Mouse (Mus musculus) frontal cortex, adult (tissue): ENCODE data around the gene Tmed5.
"Not testable (repeated sequence)": the region's sequence is repeated elsewhere in the genome, so short reads cannot be mapped to it uniquely, and the experiment has no call there.

Source experiments
- ATAC-seq: cut with Nextera tagmentation; 2 replicates; pipeline ENCODE4 v1.9.2; 2017; ENCODE audit warnings: mild to moderate bottlenecking, moderate library complexity, mixed read lengths; ENCODE audit not compliant: low TSS enrichment

The Tmed5 gene

DNA sequence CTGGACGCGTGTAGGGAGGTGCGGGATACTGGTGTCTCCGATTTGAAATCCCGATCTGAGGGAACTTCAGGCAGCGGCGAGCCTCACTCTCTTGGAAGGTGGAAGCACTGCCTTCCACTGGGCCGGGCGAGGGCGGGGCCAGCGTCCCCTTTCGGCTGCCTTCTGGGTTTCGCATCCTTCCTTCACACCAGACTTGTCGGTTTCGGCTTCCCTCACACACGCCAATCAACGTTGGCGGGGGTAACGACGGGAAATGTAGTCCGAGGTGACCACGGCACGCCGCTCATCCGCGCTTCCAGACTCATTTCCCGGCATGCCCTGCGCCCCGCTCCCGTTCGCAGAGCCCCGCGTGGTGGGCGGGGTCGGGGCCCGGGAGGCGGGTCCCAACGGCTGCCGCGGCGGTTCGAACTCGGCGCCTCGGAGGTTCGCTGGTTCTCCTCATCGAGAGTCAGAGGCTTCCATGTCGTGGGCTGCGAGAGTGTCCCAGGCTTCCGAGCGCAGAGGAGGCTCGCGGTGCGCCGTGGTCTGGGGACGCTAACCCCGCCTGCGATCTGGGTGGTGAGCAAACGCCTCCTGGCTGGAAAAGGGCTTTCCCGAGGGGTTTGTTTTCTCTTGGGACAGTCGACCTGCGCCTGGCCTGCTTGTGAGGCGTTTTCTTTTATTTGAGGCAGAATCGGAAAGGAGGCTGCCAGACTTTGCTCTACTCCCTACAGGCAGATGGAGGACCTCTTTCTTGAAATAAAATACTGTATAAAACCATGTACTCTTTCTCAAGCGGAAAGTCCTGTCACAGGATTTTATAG is at the start of gene Tmed5, which contains the start of gene Ccdc18:
Tmed5 (minus strand) TSS at position 180 of the 803 bp plus-strand sequence.
Ccdc18 (plus strand) TSS at position 435 of the 803 bp plus-strand sequence.
- ATAC-seq, result peak; percentile 100

DNA sequence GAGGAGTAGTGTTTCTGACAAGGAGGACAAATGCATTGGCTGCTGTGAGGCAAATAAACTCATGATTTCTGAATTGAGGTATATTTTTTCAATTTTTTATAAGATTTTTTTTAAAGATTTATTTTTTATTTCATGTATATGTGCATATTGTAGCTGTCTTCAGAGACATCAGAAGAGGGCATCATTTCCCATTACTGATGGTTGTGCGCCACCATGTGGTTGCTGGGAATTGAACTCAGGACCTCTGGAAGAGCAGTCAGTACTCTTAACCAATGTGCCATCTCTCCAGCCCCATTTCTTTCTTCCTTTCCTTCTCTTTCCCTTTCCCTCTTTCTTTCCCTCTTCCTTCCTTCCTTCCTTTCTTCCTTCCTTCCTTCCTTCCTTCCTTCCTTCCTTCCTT is 31.3 kb upstream of the Tmed5 start:
- no peak for ATAC-seq

DNA sequence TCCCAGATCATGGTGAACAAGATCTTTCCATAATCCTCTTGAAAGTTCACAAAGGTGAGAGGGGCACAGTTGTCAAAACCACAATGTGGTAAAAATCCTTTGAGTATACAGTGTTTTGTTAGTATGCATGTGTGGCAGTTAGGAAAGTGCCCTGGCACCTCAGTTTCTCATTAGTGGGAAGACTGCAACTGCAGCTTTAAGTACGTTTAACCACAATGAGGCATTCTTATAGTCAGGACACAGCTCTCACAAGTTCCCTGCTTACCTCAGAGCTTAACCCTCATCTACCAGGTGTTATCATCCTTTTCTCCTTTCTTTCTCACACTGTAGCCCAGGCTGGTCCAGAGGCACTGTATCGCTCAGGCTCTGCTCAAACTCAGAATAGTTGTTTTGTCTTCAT is 28.4 kb upstream of the Tmed5 start:
- no peak for ATAC-seq

DNA sequence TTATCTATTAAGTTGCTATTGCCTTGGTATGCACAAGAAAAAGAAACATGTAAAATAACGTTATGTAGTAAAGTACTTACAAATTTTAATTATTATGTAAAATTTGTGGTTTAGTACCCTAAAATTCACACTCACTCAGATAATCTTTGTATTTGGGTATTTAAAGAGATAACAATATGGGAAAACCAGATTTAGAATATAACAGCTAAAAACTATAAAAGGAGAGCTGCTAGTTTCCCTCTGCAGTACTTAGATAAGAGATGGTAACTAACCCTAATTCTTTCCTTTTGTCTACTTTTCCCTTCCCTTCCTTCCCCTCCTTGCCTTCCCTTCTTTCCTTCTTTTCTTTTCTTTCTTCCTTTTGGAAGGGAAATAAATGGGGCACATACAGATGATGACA is 20.2 kb upstream of the Tmed5 start:
- ATAC-seq, result no peak

DNA sequence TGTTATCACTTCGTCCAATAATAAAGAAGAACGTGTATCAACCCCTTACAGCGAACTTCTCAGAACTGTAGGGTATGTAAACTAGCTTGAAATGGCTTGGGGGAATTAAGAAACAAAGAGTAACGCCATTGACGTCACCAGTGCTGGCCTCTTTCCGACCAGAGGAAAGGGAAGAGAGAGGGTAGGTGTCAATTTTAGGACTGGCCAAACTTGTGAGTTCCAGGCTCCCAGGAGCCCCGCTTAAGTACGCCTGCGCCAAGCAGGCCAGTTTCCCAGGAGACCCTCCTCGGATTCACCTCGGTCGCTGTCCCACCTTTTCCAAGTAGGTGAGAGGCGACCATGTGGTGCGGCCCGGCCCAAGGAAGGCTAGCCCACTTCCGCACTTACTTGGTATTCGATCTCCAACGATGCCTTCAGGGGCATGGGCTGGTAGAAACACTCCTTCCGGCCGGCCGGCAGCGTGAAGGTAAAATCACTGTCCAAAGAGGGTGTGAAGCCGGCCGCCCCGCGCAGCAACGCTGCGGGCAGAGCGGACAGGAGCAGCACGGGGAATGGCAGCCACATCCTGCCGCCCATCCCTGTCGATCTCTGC is 475 bp downstream of the Tmed5 start:
- peak; percentile 28 for ATAC-seq

DNA sequence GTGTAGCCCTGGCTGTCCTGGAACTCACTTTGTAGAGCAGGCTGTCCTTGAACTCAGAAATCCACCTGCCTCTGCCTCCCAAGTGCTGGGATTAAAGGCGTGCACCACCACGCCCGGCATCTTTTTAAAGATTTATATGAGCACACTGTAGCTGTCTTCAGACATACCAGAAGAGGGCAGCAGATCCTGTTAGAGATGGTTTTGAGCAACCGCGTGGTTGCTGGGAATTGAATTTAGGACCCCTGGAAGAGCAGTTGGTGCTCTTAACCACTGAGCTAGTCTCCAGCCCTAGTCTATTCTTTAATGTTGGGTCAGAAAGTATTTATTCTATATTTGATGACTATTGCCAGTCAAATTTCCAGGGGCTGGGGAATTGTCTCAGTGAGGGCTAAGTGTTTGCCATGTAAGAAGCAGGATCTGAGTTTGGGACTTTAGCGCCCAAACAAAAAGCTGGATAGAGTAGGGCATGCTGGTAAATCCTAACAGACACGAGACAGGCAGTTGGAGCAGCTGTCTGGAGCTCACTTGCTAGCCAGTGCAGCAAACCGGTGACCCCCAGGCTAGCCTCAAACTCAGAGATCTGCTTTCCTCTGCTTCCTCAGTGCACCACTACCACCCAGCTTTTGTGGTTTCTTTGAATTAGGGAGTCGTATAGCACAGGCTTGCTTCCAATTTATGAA is 12.1 kb downstream of the Tmed5 start:
- no peak for ATAC-seq

DNA sequence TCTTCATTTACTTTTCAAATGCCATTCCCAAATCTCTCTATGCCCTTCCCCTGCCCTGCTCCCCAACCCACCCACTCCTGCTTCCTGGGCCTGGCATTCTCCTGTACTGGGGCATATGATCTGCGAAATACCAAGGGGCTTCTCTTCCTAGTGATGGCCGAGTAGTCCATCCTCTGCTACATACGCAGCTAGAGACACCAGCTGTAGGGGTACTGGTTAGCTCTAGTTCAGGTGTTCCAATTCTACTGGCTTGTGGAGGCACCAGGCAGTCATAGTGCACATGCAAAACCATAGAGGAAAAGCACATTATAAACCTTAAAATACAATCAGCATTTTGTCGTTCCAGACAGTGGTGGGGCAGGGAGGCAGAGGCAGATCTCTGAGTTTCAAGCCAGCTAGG is 14.7 kb downstream of the Tmed5 start:
- ATAC-seq, result no peak

DNA sequence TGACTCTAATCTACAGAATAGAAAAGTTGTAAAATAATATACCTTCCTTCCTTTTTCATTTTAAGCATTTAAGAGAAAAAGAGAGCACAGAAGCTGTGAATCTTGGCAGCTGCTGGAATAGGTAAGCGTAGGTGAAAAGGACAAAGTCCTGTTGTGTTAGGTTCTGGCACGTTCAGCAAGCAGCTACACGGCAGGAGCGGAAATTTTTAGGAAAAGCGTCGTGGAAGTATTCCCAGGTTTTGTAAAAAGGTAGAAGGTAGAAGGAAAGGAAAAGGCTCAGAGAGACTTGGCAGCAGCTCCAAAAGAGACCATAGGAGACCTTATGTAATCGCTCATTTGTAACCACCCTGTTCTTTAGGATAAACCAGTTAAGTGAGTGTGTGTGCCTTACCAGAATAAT is 23.1 kb downstream of the Tmed5 start:
- ATAC-seq, result 0 out of 2 replicates have a peak, but pooled peaks have one; percentile 34

DNA sequence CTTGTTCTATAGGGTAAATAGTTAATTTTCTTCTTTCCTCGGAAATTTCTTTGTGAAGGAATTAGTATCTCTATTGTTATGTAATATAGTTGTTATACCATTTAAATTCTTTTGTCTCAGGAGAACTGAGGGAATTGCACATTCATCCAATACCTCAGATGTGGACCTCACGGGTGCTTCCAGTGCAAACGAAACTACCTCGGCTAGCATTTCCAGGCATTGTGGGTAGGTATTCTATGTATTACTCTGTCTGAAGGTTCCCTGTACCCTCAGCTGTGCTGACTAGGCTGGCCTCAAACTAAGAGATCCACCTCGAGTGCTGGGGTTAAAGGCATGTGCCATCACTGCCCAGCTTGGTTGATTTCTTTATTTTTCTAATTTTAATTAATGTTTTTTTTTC is 28.1 kb downstream of the Tmed5 start:
- ATAC-seq, result no peak

DNA sequence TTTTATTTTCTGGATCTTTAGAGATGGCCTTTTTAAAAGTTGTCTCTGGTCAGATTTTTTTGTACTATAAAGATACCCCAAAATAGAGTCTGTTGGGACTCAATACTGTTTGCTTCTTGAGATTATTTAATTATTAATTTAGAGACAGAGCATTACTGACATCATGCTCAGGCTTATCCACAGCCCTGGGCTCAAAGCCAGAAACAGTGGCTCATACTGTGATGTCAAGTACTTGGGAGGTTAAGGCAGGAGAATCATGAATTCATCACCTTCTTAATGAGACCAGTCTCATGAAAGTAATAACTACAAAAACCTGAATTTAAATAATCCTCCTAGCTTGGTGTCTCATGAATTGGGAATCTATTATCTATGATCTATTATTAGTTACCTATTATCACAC is 32.2 kb downstream of the Tmed5 start:
- no peak for ATAC-seq

DNA sequence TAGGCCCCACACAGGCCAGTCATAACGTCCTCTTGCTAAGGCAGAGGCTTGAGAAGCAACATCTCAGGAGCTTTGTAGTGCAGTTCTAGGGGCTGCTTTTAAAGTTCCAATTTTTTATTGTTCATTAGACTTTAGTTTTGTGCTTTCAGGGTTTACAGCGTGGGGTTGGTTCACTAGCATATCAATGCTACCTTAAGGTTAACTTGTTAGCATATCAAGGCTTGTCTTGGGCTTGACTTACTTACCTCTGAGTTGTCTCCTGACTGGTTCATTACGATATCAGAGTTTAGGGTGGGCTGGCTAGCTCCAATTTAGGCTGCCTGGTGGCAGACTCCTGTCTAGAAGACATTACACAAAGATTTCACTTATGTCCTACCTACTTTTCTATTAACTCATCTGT is 34.7 kb downstream of the Tmed5 start:
- ATAC-seq, result no peak

DNA sequence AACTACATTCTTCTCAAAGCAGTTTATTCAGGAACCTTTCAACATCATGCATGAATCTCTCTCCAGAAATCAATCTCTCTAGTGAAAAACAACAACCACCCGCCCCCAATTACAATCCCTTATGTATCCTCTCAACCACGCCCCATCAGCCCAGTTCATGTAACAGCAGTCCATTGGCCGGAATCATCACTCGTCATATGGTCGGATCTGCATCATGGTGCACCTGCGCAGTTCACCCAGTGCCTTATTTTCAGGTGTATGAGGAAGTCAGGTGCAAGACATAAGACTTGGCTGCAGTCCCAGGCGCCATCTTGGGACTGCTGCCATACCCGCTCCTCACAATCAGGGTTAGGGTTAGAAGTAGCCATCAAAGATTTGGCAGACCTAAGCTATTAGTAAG is 39.7 kb downstream of the Tmed5 start:
- ATAC-seq, result not testable (repeated sequence)

DNA sequence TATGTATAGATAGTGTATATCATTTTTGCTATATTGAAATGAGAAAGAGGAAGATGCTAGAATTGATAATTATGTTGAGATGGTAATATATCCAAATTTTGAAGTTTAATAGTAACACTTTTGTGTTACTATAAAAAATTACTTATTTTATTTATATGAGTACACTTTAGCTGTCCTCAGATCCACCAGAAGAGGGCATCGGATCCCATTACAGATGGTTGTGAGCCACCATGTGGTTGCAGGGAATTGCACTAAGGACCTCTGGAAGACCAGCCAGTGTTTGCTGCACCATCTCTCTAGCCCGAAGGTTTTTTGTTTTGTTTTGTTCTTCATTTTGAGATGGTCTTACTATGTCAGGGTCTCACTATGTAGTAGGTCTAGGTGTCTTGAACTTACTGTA is 47.0 kb downstream of the Tmed5 start:
- no peak for ATAC-seq

DNA sequence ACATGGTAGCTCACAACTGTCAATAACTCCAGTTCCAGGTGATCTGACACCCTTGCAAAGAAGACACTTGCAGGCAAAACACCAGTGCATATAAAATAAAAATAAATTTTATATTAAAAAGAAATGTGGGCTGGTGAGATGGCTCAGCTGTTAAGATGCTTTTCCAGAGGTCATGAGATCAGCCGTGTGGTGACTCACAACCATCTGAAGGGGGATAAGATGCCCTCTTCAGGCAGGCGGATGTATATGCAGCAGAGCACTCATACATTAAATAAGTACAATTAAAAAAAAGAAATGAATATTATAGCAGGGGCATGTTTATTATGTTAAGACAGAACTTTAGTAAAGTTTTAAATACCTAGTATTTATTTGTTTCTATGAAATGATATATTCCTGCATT is 50.0 kb downstream of the Tmed5 start:
- no peak for ATAC-seq

DNA sequence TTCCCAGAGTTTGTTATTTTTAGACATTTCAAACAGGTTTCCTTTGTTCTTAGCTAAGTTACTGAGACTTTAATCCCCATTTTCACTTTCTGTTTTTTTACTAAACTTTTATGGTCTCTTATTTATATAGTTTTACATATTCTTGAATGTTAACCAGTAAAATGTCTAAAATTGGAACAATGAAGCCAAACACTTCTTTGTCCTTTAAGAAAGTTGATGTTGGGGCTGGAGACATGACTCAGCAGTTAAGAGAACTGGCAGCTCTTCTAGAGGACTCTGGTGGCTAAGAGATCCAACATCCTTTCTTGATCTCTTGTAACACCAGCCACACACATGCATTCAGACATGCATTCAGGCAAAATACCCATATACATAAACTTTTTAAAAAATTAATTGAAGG is 52.8 kb downstream of the Tmed5 start:
- no peak for ATAC-seq

DNA sequence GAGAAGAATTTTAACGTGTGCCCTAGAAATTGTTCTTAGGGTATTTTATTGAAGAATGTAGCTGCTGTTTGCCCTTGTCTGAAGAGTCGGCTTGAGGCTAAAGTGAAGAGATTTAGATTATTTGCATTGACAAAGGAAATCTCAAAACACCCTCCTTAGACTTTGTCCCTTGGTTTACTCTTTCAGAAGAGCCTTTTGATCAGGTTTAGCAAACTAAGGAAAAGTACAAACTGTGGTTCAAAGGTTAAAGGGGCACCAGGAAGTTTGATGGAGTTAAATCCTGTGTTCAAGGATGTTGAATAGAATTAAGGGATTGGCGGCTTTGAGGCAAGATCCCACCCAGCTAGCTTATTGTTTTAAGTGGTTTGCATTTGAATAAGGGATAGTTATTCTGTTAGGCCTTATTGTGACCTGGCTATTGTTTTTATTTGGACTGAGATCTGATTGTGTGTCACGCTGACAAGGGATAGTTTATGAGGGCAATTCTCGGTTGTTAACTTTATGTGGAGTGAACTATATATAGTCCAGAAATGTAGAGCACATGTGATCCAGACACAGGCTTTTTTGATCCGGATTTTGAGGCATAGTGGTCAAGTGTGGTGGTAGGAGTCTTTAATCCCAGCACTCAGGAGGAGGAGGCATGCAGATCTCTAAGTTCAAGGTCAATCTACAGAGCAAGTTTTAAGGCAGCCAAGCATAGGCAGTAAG is 55.4 kb downstream of the Tmed5 start:
- ATAC-seq, result no peak

DNA sequence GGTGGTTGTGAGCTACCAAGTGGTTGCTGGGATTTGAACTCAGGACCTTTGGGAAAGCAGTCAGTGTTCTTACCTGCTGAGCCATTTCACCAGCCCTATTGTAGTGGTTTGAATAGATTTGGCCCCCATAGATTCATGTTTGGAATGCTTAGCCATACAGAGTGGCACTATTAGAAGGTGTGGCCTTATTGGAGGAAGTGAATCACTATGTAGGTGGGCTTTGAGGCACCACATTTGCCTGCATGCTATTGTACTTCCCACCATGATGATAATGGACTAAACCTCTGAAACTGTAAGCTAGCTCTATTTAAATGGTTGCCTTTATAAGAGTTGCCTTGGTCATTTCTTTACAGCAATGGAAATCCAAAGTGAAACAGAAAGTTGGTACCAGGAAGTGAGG is 56.2 kb downstream of the Tmed5 start:
- ATAC-seq, result no peak

DNA sequence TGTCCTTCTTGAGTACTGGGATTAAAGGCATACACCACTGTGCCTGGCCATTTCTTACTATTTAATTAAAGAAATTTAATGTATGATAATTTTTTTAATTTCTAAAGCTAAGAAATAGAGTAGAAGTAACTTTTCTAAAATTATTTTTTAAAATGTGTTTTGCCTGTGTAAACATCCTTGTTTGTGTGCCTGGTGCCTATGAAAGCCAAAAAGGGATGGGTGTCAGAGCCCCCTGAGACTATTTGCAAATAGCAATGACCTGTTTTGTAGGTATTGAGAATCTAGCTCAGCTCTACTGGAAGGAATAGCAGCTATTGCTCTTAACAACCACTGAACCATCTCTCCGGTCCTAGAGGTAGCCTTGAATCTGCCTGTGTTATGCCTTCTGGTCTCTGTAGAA is 60.1 kb downstream of the Tmed5 start:
- ATAC-seq, result no peak

DNA sequence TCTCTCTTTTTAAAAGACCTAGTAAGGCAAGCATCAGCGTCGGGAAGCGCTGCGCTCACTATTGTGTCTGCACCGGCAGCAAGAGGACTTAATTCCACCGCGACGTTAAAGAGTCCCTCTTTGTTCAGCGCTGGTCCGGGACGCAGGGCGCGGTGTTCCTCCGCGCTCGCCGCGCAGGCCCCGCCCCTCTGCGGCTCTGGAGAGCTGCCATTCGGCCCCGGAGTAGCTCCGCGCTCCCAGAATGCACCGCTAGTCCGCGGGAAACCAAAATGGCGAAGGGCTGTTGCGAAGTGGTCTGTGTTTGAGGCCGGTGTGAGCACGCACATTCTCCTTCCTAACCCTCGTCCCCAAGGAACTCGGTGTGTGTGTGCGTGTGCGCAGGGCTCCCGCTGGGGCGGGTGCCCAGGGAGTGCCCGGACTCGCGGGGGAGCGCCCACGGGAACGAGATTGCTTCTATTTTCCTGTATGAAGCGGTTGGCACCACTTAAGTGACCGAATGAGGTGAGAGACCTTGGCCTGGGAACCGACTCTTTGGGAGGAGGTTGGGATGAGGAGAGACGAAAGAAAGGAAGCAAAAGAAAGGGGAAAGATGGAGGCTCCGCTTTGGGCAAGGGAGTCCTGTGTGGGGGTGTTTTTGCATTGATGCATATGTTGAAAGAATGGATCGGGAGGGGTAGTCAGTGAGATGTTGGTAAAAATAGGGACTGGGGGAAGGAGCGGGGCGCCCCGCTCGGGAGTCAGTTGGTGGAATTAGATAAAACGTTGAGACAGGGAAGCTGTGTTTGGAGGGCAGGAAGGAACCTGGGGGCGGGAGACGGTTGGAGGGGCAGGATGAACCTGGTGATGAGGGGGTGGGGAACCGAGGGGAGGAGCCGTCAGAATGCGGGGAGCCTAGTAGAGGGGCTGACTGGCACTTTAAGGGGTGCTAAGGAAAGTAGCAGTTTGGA is 66.7 kb downstream of the Tmed5 start, which contains the start of gene Mtf2:
Mtf2 (plus strand) TSS at position 210 of the 947 bp plus-strand sequence.
- peak; percentile 89 for ATAC-seq

DNA sequence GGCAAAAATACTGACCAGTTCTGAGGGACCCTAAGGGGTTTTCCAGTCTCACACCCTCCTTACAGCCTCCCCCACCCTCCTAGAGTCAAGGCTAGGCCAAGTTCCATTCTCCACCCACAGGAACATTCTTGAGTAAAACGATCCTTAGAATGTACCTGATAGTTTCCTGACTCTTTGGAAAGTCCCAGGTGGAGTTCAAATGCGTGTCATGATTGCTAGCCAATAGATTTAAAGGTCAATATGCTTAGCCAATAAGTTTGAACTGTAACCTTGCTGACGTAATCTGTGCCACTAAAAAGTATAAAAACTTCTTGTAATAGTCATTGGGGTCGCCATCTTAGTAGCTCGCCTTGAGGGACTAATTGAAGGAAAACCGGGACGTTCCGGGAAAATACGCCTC is 72.0 kb downstream of the Tmed5 start:
- ATAC-seq, result no peak
